ENCODE assay signal across 19 mouse cellular contexts in the genomic region with DNA sequence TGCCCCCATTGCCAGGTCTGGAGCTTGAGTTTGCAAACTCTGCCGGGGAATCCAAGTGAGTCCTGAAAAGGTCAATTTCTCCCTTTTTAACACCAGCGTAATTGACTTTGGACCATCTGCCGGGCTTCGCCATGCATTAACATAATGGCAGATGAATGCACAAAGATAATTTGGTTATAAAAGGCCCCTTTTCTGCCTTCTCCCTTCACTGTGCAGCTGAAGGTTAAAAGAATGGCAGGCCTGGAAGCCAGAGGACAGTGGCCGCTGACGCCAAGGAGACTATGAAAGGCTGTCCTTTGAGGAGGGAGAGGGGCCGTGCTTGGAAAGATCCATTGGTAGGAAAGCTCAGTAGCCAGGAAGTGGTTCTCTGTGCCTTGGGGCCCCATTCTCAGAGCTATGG. TPM values are rescaled to one million over a fixed set of nuclear protein-coding genes. Genes with fewer than 3 reads are reported as not detected.
DNase-seq lines count a peak whose midpoint lies in the region; ATAC-seq and TF ChIP-seq lines count a peak whose summit lies in the region.
"Had no signal": no experiment of that assay in that cellular context is flagged by ENCODE, and none has a peak within 500 bp of the region (broad histone marks: within the 10 kb centered on the region; RNA-seq: fewer than 3 reads in every experiment).

No protein-coding gene starts in this region.

- no peak overlapping the region for H3K4me2 ChIP-seq in forebrain, embryonic 12.5 days
- no peak overlapping the region for H3K4me2 ChIP-seq in forebrain, embryonic 13.5 days
- H3K4me2 ChIP-seq in hindbrain, postnatal 0 days (ENCODE audit: low read depth, low read length) = no peak overlapping the region
- H3K4me2 ChIP-seq in liver, embryonic 12.5 days = no peak overlapping the region
- H3K4me2 ChIP-seq: limb, embryonic 15.5 days had no signal

- TF ChIP-seq CTCF in ES-Bruce4 (IDR thresholded peaks at IDR 0.05; ENCODE audit: low read depth, low read length) = no peak
- TF ChIP-seq CTCF in hindbrain, postnatal 0 days (IDR thresholded peaks at IDR 0.05; ENCODE audit: low read depth) = no peak

- H3K27me3 ChIP-seq in forebrain, embryonic 12.5 days = peaks cover 18% of the 10 kb centered on the region; the same call in 1 of the 2 replicates
- peaks cover 3% of the 10 kb centered on the region; the same call in 1 of the 2 replicates for H3K27me3 ChIP-seq in forebrain, embryonic 13.5 days
- no peaks in the 10 kb centered on the region for H3K27me3 ChIP-seq in ES-Bruce4 (ENCODE audit: control insufficient read depth, insufficient read depth, low read length, poor library complexity, severe bottlenecking)
- H3K27me3 ChIP-seq in hindbrain, postnatal 0 days (ENCODE audit: insufficient read depth, low read length) = no peaks in the 10 kb centered on the region
- H3K27me3 ChIP-seq in liver, embryonic 12.5 days (replicated peaks) = peaks cover 11% of the 10 kb centered on the region; the same call in 1 of the 2 replicates

- peak overlapping the region; percentile 53; the same call in 1 of the 2 replicates for H3K27ac ChIP-seq in forebrain, embryonic 12.5 days
- no peak overlapping the region for H3K27ac ChIP-seq in forebrain, embryonic 13.5 days
- H3K27ac ChIP-seq in ES-Bruce4 (ENCODE audit: insufficient read depth, low read length) = no peak overlapping the region
- H3K27ac ChIP-seq in hindbrain, postnatal 0 days = no peak overlapping the region; the same call in 1 of the 2 replicates
- H3K27ac ChIP-seq in liver, embryonic 12.5 days = no peak overlapping the region
- H3K27ac ChIP-seq: kidney, postnatal 0 days; layer of hippocampus, adult 2 months; limb, embryonic 15.5 days had no signal

- DNase-seq in embryo, embryonic 10.5 days (ENCODE audit: low spot score) = peak; percentile 54
- peak; percentile 53 for DNase-seq in hindbrain, postnatal 0 days (ENCODE audit: low spot score)
- no peak for DNase-seq in adrenal gland, adult 8-10 months
- no peak for DNase-seq in heart, postnatal 25 days (ENCODE audit: low spot score)
- DNase-seq: adrenal gland, postnatal 10 days; cerebellum, adult 11 months; gastrocnemius, postnatal 36 days; kidney, adult 18-20 months; retina, postnatal 1 day; right cerebral cortex, postnatal 4 days had no signal

- intact Hi-C loops in heart, postnatal 25 days (cut with DNase I) = no loop called here

- peak; percentile 87 for TF ChIP-seq EP300 in ES-Bruce4 (IDR thresholded peaks at IDR 0.05; ENCODE audit: insufficient read depth, low read depth, low read length)

- no peak overlapping the region for H3K9ac ChIP-seq in forebrain, embryonic 12.5 days
- H3K9ac ChIP-seq in forebrain, embryonic 13.5 days = no peak overlapping the region
- H3K9ac ChIP-seq in ES-Bruce4 (ENCODE audit: low read depth, poor library complexity, severe bottlenecking) = no peak overlapping the region
- H3K9ac ChIP-seq in hindbrain, postnatal 0 days (replicated peaks; ENCODE audit: low read length) = no peak overlapping the region
- no peak overlapping the region for H3K9ac ChIP-seq in liver, embryonic 12.5 days
- H3K9ac ChIP-seq: limb, embryonic 15.5 days had no signal

- H3K9me3 ChIP-seq in forebrain, embryonic 12.5 days = no peaks in the 10 kb centered on the region
- no peaks in the 10 kb centered on the region for H3K9me3 ChIP-seq in forebrain, embryonic 13.5 days (replicated peaks)
- H3K9me3 ChIP-seq in ES-Bruce4 (replicated peaks; ENCODE audit: control insufficient read depth, insufficient read depth, low read length, poor library complexity, severe bottlenecking) = no peaks in the 10 kb centered on the region
- no peaks in the 10 kb centered on the region for H3K9me3 ChIP-seq in hindbrain, postnatal 0 days (ENCODE audit: low read length)
- H3K9me3 ChIP-seq in liver, embryonic 12.5 days (replicated peaks) = no peaks in the 10 kb centered on the region
- H3K9me3 ChIP-seq: limb, embryonic 15.5 days had no signal

- H3K4me1 ChIP-seq in forebrain, embryonic 12.5 days = peaks cover 28% of the 10 kb centered on the region
- H3K4me1 ChIP-seq in forebrain, embryonic 13.5 days = peaks cover 19% of the 10 kb centered on the region
- H3K4me1 ChIP-seq in ES-Bruce4 (ENCODE audit: control insufficient read depth, insufficient read depth, low read length) = peaks cover 8% of the 10 kb centered on the region
- 0 out of 2 replicates have a peak, but pooled peaks cover 3% of the 10 kb centered on the region for H3K4me1 ChIP-seq in hindbrain, postnatal 0 days (ENCODE audit: insufficient read depth, low read length)
- no peaks in the 10 kb centered on the region for H3K4me1 ChIP-seq in liver, embryonic 12.5 days

- WGBS in forebrain, embryonic 12.5 days = 39% methylated on average over 7 of the region's 7 CpGs
- WGBS in forebrain, embryonic 13.5 days = 32% methylated on average over 7 of the region's 7 CpGs
- 25% methylated on average over 7 of the region's 7 CpGs for WGBS in hindbrain, postnatal 0 days
- WGBS in liver, embryonic 12.5 days (ENCODE audit: insufficient replicate concordance) = 84% methylated on average over 7 of the region's 7 CpGs

- no peak for ATAC-seq in forebrain, embryonic 12.5 days (ENCODE audit: low FRiP score)
- ATAC-seq in forebrain, embryonic 13.5 days = no peak
- peak; percentile 87 for ATAC-seq in hindbrain, postnatal 0 days
- no peak for ATAC-seq in liver, embryonic 12.5 days
- ATAC-seq: forebrain, embryonic 16.5 days; lung, postnatal 0 days had no signal

- H3K36me3 ChIP-seq in forebrain, embryonic 12.5 days (replicated peaks) = no peaks in the 10 kb centered on the region
- H3K36me3 ChIP-seq in forebrain, embryonic 13.5 days (ENCODE audit: poor library complexity, severe bottlenecking) = no peaks in the 10 kb centered on the region
- H3K36me3 ChIP-seq in ES-Bruce4 (ENCODE audit: control insufficient read depth, insufficient read depth, low read length, poor library complexity, severe bottlenecking) = no peaks in the 10 kb centered on the region
- H3K36me3 ChIP-seq in hindbrain, postnatal 0 days (ENCODE audit: insufficient read depth, low read length) = no peaks in the 10 kb centered on the region
- no peaks in the 10 kb centered on the region for H3K36me3 ChIP-seq in liver, embryonic 12.5 days
- H3K36me3 ChIP-seq: limb, embryonic 15.5 days had no signal

- H3K4me3 ChIP-seq in forebrain, embryonic 12.5 days (replicated peaks) = no peak overlapping the region
- H3K4me3 ChIP-seq in forebrain, embryonic 13.5 days = no peak overlapping the region
- H3K4me3 ChIP-seq in ES-Bruce4 (ENCODE audit: low read depth, low read length) = no peak overlapping the region
- no peak overlapping the region for H3K4me3 ChIP-seq in hindbrain, postnatal 0 days (ENCODE audit: low read length)
- no peak overlapping the region for H3K4me3 ChIP-seq in liver, embryonic 12.5 days
- H3K4me3 ChIP-seq: layer of hippocampus, adult 2 months; limb, embryonic 15.5 days had no signal

- TF ChIP-seq POLR2A in ES-Bruce4 (IDR thresholded peaks at IDR 0.05; ENCODE audit: insufficient read depth, low read length) = no peak

RNA-seq across cellular contexts. Expression of a gene that starts 22.6 kb away (rescaled TPM):
- polyA plus RNA-seq in forebrain, embryonic 12.5 days (2016; fragmentation: Nextera tagmentation; extraction: Ambion mirVana) = 0.08 and 0.17 TPM in 2 replicates
- 0.13 and 0.18 TPM in 2 replicates for polyA plus RNA-seq in forebrain, embryonic 13.5 days (2015; fragmentation: Nextera tagmentation; extraction: Ambion mirVana)
- polyA plus RNA-seq in ES-Bruce4 (2011; ENCODE audit: insufficient read depth, insufficient read length, low read depth, missing spikeins) = 0.11 and 1.4 TPM in 2 replicates
- total RNA-seq in hindbrain, postnatal 0 days (2014; rRNA removed) = 2.3 and 5.3 TPM in 2 replicates
- 0.54 and 1.1 TPM in 2 replicates for polyA plus RNA-seq in hindbrain, postnatal 0 days (2015; fragmentation: Nextera tagmentation; extraction: Ambion mirVana)
- 1 to 10 TPM in 1 of 4 experiments, under 1 TPM in 3; 0.56 to 1.9 (median 0.72) TPM for total RNA-seq in adrenal gland, adult 8-10 months (2022)
- polyA plus RNA-seq in liver, embryonic 12.5 days (2016; fragmentation: Nextera tagmentation; extraction: Ambion mirVana) = not detected in 2 replicates
- total RNA-seq in heart, postnatal 25 days (2021) = 10 to 100 TPM; 13.2 to 26.4 TPM

Comparison
In these comparisons a context has a peak if more than half of its experiments do, and no peak if none do; other contexts are left out.
1. DNase-seq: peak in embryo, embryonic 10.5 days (single experiment) and hindbrain, postnatal 0 days (single experiment); none in adrenal gland, adult 8-10 months (single experiment) and heart, postnatal 25 days (single experiment).